Mouse (Mus musculus) CD8-positive naive resting alpha-beta T cell, adult 2 months (primary cell): ENCODE measurements around the gene Gpr183.

Source experiments
- DNase-seq, 2 experiments: peaks; one replicate each; pipeline ENCODE4 v3.0.0; 2022; ENCODE audit warnings: low read depth in 2 of 2, low spot score in 2 of 2

Gene Gpr183

DNA sequence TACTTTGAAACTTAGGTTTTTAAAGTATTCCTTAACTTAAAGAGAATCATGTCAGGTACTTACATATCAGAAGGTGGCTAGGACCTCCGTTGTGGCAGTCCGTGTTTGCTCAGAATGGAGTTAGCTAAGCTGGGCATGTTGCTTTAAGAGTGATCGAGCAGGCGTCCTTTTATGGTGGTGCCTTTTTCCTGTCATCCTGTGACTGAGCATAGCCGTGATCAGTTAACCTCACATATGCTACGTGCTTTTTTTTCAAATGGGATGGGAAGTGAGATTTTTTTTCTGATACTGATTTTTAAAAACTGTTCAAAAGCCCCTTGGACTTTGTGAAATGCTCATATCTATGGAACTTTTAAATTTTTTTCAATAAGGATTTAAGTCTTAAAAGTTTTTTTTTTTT, at the start of gene Gpr183:
TSS of gene Gpr183 (minus strand) at position 206 of the 400 bp plus-strand sequence.
- DNase-seq, result peak in 1 of 2 experiments; percentile 41

DNA sequence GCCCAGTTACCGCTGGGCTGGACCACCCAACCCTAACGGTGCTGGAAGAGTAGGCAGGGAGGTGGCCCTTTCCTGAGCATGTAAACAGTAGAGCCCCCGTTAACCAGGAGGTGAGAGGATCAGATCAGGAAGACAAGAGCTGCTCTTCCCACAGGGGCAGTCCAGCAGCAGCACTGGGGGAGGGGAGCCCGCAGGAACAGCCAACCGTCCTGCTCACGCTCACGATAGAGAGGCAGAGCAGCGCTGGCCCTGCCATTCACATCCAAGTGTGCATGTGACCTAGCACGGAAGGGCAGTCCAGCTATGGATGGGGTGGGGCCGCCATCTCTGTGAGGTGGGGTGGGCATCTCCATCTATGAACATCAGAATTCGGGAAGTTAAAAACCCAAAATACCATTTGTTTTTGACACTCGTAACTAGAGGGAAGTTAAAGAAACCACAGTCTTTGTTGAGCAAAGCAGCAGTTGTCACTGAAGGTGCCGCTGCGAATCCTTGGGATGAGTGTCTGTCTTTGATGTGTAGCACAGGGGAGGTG, 48.5 kb upstream of the Gpr183 start:
- DNase-seq, result peak; percentile 52 to 59

DNA sequence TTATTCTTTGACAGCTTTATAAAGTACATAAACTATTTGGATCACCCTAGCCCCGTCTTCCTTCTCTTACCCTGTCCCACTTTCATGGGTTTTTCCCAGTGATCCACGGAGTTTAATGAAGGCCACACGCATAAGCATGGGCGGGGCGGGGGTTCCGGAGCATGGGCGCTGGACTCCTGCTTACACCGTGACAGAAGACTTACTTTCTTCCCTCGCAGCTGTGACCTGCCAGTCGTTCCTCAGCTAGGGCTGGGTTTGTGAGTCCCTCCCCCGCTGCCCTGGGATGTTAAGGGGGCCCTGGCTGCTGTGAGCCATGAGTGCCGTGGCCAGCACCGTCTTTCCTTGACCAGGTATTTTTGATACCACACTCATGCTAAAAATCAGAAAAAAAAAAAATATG, 47.8 kb upstream of the Gpr183 start:
- no peak for DNase-seq

DNA sequence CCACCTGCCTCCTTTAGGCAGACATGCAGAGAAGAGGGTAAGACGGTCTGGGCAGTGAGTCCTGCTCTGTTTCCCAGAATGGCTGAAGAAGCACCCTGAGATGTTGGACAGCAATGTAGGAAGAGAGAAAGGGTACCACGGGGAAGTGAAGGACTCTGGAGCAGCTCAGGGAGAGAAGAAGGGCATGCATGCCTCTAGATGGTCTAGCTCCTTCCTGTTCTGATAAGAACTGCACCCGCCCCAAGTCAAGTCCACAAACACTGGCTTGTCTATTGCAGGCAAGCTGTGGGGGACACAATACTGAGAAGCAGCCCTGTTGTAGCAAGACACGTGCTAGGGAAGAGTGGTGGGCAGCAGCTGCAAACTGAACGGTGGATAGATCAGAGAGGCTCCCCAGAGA, 47.2 kb upstream of the Gpr183 start:
- peak in 1 of 2 experiments; percentile 25 for DNase-seq

DNA sequence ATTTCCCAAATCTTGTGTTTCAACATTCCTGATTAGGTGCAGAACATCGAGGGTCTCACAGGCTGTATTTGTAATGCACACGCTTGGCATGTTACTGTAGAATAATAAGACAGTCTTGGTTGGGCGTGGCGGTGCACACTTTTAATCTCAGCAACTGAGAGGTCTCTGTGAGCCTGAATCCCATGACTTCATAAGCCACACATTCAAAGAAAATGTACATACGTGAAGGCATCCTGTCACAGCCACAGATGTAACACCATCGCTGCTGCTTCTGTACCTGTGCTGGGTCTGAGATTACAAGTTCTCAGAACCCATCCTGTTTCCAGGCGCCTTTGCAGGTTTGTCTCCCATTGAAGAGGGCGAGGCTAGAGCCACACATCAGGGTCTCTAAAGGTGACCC, 46.8 kb upstream of the Gpr183 start:
- peak; percentile 59 to 64 for DNase-seq

DNA sequence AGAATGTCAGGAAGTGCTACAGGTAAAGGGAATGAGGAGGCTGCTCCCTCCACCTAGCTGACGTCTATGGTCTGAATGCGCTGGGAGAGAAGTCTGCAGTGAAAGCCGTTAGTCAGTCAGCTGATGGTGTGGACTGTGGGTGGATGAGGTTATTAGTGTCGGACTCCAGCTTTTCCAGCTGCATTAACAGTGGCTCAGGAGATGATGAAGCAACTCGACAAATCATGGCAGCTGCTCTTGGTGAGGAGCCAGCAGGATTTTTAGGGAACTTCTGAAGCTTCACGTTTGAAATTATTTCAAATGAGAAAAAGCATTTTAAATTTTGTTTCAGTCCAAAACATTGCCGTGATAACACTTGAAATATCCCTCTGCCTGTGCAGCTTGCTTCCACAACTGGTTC, 45.3 kb upstream of the Gpr183 start:
- no peak for DNase-seq

DNA sequence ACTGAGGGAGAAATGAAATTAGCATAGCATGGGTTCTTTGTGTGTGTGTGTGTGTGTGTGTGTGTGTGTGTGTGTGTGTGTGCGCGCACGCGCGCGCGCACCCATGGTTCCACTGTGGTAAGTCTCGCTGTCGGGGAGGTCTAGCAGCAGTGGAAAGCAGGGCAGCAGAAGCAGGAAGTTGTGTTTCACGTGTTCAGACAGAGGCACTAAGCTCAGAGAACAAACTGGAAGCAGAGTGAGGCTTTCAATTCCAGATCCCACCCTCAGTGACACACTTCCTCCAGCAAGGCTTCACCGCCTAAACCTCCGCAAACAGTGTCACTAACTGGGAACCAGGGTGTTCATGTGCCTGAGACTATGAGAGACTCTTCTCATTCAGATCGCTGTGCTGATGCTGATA, 44.5 kb upstream of the Gpr183 start:
- DNase-seq, result peak; percentile 81 to 82

DNA sequence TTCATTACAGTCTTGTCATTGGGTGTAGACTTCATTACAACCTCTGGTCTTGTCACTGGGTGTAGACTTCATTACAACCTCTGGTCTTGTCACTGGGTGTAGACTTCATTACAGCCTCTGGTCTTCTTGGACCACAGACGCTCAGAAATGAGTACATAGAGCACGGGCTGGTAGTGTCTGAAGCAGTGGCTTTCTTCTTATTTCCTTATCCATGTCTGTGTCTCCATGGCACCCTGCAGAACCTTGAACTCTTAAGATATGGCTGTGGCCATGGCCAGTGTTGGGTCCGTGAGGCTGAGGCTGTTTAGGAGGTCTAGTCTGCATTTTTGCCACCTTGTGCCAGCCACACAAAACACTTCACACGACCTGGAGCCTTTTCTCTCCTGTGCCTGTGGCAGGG, 43.3 kb upstream of the Gpr183 start:
- DNase-seq, result no peak

DNA sequence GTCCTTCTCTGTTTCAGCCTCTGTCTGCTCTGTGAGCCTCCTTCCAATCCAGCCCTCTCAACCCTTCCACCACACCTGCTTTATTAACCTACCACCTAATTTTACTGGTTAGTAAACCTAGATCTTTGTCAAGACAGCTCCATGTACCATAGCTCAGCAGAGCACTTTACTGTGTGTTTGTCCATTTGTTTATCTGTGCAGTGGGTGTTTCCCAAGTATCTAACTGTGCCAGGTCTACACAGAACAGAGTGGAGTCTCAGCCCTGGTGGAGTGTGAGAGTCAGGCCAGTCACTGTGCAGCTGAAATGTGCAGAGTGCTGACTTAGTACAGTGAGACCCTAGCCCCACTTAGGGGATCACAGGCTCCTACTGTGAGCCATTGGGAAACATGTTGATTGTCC, 38.8 kb upstream of the Gpr183 start:
- no peak for DNase-seq

DNA sequence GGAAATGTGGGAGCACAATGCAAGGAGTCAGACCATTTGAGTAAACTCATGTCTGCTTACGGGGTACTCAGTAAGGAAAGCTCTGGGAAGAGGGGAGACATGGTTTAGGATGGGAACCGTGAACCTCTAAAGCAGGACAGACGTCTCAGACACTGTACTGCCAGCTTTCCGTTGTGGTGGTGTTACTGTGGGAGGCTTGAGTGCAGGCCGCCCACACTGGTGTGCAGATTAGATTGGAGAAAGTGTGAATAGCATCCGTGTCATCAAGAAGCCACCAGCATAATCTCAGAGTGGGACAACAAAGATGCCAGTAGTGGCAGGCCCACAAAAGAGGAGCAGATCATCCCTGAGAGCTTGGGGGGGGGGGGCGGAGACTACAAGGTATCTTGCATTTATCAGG, 37.2 kb upstream of the Gpr183 start:
- DNase-seq, result no peak

DNA sequence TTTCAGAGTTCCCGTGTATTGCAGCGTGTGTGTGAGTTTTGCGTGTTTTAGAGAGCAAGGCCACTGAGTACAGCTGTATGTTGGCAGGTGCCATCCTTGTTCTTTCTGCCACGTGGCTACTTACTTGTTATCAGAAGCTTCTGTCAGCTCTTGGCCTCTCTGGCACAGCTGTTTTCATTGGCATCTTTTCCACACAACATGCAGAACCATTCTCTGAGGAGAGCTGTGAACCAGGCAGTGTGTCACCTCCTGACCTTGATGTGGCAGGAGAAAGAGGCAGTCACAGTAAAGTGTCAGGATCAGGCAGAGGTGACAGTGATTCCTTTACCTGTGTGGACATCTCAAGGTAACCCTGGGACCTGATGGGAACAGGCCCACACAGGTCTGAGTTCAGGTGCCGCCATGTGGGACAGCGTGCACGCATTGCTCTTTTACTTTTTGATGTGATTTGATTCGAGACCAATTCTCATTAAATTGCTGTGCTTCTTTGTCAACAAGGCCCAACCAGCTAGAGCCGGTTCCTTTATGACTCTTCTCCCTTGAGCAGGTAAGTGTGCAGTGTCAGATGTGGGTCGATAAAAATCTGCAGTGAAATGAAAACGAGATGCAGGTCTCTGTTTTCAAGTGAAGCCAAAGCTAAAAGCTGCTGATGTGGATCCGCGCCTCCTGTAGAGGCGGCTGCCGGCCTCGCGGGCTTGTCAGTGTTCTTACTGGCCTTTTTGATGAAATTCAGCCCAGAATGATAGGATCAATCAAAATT, 35.5 kb upstream of the Gpr183 start:
- no peak for DNase-seq

DNA sequence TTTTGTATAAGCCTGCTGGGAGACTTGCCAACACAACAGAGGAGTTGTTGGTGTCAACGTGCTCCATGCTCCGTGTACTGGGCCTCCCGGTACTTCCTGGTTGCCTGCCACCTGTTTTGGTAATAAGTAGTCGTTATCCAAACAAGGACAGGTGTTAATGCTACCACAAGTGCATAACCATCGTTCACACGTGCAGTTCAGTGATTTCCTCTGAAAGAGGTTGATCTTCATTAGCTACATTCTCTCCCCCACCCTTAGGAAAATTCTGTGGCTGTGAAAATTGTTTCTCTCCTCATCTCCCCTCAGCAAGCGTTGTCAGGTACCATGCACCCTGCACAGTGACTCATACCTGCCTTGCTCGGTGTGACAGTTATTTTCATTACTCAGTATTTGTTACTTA, 34.5 kb upstream of the Gpr183 start:
- no peak for DNase-seq

DNA sequence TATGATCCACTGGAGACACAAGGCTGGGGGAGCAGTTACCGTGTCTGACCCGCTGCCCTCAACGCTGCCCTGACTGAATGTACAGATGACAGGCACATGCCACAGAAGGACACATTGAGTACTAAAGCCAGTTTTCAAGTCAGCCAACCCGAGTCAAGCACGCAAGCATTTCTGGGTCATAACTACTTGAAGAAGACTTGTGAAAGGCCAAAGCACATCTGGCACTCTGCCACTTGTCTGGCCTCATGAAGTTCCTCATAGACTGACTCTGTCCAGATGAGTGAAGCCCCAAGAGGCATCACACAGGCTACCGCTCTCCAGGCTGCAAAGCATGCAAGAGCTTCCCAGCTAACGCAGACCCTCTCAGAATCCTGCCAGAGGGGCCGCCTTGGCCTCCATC, 31.8 kb upstream of the Gpr183 start:
- no peak for DNase-seq

DNA sequence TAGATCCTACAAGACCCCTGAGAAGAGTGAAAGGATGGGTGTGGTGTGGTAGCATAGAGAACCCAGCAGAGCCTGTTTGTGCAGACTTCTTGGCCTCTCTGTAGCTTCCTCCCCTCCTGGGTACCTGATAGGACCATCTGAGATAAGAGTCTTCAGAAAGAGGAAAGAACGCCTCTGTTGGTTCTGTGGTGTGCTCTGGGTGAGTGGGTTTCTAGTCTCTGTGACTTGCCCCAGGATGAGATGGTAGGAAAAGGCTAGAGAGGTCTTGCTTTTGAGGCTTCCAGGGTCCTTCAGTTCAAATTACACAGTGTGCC, 30.5 kb upstream of the Gpr183 start:
- DNase-seq, result no peak

DNA sequence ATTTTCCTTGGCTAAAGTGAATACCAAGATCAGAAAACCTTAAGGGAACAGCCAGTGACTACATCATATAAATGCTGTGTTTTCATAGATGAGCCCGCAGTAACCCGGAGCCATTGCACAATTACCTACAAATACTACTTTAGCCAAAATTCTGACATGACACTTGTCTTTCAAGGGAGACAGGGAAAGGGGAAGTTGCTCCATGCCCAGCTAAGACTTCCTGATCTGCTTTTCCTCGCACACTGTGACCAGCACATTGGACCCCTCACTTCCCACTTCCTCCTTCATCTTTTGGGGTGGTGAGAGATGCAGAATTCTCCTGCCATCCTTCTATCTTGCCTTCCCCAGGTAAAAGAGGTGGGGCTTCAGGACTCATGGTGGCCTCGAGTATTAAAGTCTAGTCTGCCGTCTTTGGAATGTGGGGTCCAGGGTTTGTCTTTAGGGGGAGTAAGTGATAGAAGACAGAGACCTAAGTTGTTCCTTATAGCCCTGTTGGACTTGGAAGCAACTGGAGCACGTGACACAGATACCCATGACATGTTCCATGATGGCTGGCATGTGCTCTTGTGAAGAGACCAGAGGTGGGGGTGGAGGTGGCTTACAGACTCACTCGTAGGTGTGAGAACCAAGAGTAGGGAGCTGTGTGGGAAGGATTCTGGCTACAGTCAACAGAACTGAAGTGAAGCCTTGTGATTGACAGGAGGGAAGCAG, 30.0 kb upstream of the Gpr183 start:
- no peak for DNase-seq

DNA sequence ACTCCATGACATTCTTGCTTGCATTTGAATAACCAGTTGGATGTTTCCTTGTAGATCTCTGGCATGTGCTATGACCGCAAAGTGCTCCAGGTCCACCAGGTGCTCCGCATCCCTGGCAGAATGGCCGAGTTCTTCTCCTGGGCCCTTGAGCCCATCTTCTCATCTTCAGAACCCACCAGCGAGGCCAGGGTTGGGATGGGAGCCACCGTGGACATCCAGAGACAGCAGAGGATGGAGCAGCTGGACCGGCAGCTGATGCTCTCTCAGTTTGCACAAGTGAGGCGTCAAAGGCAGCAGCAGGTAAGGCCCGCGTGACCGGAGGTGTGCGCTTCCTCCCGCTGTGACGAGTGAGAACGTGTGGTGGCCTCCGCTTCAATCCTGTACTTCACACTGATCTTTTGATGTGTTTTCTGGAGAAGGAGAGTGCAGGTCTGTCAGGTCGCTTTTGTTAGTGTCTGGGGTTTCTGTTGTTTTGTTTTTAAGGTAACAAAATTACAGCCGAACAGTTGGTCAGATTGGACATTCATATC, 29.2 kb upstream of the Gpr183 start:
- DNase-seq, result no peak

DNA sequence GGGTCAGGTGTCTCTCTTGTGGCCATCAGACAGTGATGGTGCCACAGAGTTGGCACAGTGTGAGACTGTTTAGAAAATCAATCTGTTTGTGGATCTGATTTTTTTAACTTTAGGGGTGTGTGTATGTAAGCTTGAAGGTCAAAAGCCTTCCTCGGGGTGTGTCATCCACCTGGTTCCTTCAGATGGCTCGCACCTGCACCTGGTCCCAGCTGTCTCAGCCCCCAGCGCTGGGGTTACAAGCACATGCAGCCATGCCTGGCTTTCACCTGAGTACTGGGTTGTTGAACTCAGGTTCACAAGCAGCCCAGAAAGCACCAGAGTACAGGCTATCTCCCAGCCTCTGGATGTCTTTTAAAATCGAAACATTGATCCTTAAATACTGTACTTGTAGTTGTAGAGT, 28.6 kb upstream of the Gpr183 start:
- DNase-seq, result no peak

DNA sequence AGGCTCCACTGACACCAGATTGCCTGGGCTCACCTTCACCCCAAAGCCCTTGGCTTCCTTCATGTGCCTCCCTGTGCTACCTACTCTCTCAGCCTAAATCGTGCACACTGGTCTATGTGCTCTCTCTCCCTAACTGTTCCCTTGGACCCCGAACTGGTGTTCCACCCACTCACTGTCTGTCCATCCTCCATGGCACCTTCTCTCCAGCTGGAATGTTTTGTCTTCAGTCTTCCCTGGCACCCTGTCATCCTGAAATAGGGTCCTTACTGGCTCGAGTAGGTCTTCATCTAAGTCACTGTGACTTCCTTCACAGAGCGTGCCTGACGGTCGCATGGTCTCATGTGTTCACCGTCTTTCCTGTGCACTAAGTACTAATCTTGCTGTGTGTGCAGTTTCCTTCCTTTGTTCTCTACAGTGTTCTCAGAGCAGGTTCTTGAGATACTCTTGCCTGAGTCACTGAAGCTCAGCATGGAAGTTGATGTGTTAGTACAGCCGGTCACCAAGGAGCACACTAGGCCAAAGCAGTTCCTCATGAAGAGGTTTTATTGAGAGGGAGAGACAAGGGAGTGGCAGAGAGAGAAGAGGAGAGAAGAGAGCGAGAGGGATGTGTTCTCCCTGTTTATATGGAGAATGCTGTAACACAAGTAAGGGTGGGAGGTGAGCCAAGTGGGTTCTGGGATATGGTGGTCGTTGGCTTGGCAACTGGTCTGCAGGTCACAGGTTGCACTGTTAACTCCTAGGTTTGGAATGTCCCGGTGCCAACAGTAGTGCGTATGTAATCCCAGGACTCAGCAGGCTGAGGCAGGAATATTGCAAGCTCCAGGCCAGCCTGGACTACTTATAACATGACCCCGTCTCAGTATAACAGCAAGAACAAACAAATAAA, 27.6 kb upstream of the Gpr183 start:
- no peak for DNase-seq

DNA sequence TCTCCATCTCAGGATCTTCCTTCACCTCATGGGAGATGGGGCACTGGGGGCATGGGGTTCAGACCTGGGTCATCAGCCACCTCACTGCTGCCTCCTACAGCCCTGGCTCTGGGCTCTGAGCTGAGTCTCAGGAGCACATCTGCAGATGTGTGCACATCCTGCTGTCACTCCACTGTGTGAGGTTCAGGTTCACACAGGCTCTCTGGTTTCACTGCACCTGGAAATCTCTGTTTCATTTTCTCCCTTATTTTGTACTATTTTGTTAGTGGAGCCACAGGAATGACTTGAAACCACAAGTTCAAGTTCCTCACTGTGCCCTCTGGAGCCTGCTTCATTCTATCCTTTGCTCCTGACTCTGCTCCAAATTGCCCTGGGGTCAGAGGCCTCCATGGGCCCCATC, 26.9 kb upstream of the Gpr183 start:
- no peak for DNase-seq

DNA sequence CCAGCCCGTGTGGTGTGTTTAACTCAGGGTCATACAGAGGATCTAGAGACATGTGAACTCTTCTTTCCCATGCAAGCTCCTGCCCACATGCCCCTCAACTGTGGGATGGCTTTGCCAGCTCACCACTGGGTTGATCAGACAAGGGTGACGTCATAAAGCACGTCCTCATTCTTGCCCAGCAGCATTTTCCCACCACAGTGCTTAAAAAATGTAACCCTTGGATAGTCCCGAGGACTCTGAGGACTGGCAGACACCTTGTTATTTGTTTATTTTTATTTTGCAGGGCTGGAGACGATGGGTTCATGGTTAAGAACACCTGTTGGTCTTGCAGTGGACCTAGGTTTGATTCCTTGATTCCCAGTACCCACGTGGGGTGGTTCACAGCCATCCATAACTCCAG, 25.9 kb upstream of the Gpr183 start:
- DNase-seq, result no peak

DNA sequence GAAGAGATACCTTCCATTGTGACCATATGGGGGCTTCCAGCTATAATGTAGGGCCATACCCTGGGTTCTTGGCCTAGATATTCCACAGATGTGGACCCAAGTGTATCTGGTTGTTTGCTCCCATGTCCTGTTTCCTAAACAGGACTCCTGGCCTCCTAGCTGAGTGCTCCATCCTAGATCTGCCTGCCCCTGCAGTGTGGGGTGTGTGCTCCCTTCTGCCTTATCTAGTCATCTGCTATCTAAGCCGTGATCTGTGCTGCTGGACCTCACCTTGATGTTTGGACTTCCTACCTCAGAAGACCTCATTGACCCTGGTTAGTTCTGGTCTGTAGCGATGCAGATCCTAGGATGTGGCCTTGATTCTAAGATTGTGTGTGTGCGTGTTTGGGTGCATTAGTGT, 24.9 kb upstream of the Gpr183 start:
- no peak for DNase-seq

DNA sequence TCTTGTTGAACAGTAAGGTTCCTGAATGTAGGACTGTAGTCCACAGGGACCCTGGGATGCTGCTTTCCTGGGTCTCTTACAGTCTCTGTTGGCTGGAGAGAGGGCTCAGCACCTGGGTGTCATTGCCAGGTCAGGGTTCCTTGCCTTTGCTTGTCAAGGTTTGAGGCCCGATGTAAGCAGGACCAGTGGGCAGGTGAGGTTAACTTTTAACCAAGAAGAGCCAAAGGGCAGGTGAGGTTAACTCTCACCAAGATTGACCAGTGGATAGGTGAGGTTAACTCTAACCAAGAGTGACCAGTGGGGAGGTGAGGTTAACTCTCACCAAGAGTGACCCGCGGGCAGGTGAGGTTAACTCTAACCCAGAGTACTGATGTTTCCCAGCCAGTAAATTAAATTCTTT, 24.3 kb upstream of the Gpr183 start:
- DNase-seq, result no peak
